Mouse (Mus musculus) T-helper 2 cell (primary cell): Measurements from ENCODE around the gene Atrnl1.

Source experiments
- in situ Hi-C: fragments of 300-600 bp; cut with MboI, MseI; formaldehyde crosslinking; loops from one replicate; pipeline ENCODE4 v1.15.1; 2025; ENCODE audit warnings: high pct_unique_total_duplicates

The Atrnl1 gene

GRCm38 (mm10) chr19:57916325-57916724 is 305.5 kb downstream of the Atrnl1 start:
- in situ Hi-C loops, result no loop called here

- in situ Hi-C loops, result no loop called here
Measured at GRCm38 (mm10) chr19:57922991-57923390, 312.2 kb downstream of the Atrnl1 start.

- in situ Hi-C loops, result loop anchor here (25.0 kb wide), 1 partner anchor 938 kb away; no protein-coding TSS in a partner anchor
Measured at GRCm38 (mm10) chr19:57924856-57925255, 314.0 kb downstream of the Atrnl1 start.

DNA sequence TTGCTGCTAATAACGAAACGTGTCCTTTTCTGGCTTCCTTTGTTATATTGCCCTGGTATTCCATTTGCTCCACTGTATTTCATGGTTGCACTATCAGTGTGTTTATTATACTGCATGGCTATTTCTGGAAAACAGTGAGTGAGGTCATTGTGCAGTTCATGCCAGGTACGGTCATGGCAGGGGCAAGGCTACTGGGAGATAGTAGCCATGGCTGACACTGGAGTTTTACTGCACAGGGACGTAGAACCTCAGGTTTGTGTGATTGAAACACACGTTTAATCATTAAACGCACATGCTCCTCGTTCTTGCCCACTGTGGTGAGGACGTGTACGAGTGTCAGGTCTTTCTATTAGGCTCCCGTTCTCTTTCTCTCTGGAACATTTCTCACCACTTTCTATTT is 314.8 kb downstream of the Atrnl1 start:
- in situ Hi-C loops, result loop anchor here (25.0 kb wide), 1 partner anchor 938 kb away; no protein-coding TSS in a partner anchor

DNA sequence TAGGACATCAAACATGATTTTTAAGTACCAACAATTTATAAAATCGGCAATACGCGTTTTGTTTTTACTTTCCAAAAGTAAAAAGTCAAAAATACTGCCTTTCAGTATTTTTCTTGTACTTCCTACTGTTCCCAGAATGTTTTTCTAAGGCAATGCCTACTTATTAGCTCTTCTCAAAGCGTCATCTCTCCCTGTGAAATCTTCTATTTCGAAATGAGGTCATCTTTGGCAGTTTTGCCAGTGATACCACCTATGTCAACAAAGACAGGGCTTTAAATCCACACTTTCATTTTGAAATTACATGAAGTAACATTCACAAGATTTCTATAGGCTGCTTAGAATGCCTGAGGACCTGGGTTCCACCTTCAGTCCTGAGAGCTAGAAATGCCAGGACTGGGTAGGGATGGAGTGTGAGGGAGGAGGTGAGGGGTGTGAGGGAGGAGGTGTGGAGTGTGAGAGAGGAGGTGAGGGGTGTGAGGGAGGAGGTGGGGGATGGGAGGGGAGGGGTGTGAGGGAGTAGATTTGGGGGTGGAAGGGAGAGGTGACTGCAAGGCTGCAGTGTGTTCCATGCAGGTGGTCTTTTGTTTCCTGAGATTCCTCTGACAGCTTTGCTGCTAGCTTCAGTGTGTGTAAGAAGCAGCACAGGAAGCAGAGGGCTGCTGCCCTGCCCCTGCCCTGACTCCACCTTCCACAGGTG is 315.5 kb downstream of the Atrnl1 start:
- in situ Hi-C loops, result loop anchor here (25.0 kb wide), 1 partner anchor 939 kb away; no protein-coding TSS in a partner anchor

GRCm38 (mm10) chr19:57926941-57927471 is 316.2 kb downstream of the Atrnl1 start:
- in situ Hi-C loops, result loop anchor here (25.0 kb wide), 1 partner anchor 940 kb away; no protein-coding TSS in a partner anchor

DNA sequence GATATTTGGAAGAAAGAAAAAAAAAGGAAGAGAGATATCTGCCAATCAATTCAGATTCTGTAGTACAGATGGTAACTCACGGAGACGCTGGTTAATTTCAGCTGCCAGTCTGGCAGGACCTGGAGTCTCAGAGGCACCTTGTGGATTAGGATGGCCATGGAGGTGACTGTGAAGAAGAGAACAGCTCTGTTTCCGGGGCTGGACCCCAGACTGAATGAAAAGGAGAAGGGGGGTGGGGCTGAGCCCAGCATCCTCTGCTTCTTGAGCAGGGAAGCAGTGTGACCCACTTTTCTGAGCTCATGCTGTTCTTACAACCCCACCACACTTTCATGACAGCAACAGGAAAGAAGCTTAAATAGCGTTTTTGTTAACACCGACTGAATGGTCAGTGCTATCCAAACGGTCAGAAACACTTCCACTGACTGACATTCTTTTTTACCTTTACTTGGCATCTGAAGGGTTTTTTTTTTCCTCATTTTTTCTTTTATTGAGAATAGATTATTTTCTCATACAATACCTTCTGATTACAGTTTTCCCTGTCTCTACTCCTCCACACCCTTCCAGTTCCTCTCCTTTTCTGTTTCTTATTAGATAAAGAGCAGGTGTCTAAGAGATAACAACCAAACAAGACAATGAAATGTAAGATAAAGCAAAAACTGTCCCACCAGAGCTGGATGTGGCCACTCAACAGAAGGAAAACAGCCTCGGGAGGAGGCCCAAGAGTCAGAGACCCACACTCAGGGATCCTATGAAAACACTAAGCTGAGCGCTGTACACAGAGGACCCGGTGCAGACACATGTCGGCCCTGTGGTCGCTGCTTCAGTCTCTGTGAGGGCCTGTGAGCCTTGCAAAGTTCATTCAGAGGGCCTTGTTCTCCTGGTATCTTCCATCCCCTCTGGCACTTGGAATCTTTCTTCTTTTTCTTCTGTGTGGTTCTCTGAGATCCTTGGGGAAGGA is 317.0 kb downstream of the Atrnl1 start:
- in situ Hi-C loops, result loop anchor here (25.0 kb wide), 1 partner anchor 941 kb away; no protein-coding TSS in a partner anchor

GRCm38 (mm10) chr19:57931626-57932025 is 320.8 kb downstream of the Atrnl1 start:
- in situ Hi-C loops, result loop anchor here (25.0 kb wide), 1 partner anchor 944 kb away; no protein-coding TSS in a partner anchor

- in situ Hi-C loops, result loop anchor here (25.0 kb wide), 1 partner anchor 950 kb away; no protein-coding TSS in a partner anchor
Measured at GRCm38 (mm10) chr19:57936865-57937264, 326.0 kb downstream of the Atrnl1 start.

- in situ Hi-C loops, result loop anchor here (25.0 kb wide), 1 partner anchor 952 kb away; no protein-coding TSS in a partner anchor
Measured at GRCm38 (mm10) chr19:57939166-57939565, 328.3 kb downstream of the Atrnl1 start.

GRCm38 (mm10) chr19:57941529-57941928 is 330.7 kb downstream of the Atrnl1 start:
- in situ Hi-C loops, result loop anchor here (25.0 kb wide), 1 partner anchor 954 kb away; no protein-coding TSS in a partner anchor

- in situ Hi-C loops, result loop anchor here (25.0 kb wide), 1 partner anchor 955 kb away; no protein-coding TSS in a partner anchor
Measured at GRCm38 (mm10) chr19:57942281-57942680, 331.4 kb downstream of the Atrnl1 start.

GRCm38 (mm10) chr19:57943308-57943707 is 332.5 kb downstream of the Atrnl1 start:
- in situ Hi-C loops, result loop anchor here (25.0 kb wide), 1 partner anchor 956 kb away; no protein-coding TSS in a partner anchor

DNA sequence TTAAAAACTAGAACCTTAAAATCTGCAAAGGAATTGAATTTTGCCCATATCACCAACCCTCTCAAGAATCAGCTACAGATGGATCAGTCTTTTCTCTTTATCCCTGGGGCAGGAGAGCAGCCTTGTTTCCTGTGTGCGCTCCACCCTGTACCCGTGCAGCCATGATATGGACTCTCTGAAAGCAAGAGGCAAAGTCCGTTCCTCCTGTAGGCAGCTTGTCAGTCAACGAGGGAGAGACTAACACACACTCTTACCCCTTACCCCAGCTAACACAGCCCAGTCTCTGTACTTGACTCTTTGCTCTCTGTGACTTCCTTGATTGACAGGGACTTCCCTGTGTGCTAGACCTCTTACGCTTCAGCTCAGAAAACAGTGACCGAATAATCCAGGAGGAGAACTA is 333.8 kb downstream of the Atrnl1 start:
- in situ Hi-C loops, result loop anchor here (25.0 kb wide), 1 partner anchor 957 kb away; no protein-coding TSS in a partner anchor

DNA sequence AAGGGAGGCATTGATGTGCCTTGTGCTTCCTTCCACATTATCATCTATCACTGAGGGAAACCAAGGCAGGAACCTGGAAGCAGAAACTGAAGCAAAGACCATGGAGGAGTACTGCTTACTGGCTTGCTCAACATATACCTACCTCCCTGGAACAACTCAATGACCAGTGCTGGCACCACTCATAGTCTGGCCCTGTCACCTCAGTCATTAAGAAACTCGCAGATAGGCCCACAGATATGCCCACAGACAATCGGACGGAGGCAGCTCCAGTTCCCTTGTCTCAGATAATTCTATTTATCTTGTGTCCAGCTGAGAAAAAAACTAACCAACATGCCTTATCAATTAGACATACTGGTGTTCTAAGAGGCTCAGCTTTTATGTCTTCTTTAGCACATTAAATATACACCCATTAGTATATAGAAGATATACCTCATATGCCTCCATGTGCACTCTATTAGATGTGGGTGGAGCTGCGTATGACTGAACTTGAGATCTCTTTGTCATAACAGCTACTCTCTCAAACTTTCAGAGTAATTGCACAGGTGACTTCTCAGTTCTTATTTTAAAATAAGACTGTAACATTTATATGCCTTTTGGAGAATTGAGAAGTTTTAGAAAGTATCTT is 334.9 kb downstream of the Atrnl1 start:
- in situ Hi-C loops, result loop anchor here (25.0 kb wide), 1 partner anchor 958 kb away; no protein-coding TSS in a partner anchor

DNA sequence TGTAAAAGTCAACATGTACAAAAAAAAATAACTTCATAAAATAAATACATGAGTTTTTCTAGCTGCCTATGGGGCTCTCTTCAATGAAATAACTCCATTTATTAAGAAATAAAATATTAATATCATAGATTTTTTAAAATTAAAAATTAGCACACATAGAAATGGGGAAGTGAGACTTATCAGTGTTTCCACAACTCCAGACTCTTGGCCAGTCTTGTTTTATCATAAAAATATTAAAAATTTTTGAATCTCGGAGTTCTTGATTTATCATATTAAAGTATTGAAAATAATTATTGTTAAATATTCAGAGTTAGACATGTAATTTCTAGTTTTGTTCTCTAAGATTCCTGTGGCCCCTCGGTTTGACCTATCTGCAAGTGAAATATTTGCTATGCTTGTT is 337.7 kb downstream of the Atrnl1 start:
- in situ Hi-C loops, result loop anchor here (25.0 kb wide), 1 partner anchor 961 kb away; no protein-coding TSS in a partner anchor

- in situ Hi-C loops, result loop anchor here (25.0 kb wide), 1 partner anchor 962 kb away; no protein-coding TSS in a partner anchor
Measured at GRCm38 (mm10) chr19:57949260-57949917, 338.6 kb downstream of the Atrnl1 start.

DNA sequence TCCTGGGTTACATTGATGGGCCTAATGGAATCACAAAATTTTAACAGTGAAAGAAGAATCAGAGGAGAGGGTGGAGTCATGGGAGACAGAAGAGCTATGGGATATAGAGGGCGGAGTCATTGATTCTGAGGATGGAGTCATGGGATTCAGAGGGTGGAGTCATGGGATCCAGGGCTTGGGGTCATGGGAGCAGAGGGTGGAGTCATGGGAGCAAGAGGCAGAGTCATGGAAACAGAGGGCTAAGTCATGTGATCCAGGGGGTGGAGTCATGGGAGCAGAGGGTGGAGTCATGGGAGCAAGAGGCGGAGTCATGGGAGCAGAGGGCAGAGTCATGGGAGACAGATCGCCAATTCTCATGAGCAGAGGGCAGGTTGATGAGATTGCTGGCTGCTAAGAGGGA is 343.3 kb downstream of the Atrnl1 start:
- in situ Hi-C loops, result no loop called here

DNA sequence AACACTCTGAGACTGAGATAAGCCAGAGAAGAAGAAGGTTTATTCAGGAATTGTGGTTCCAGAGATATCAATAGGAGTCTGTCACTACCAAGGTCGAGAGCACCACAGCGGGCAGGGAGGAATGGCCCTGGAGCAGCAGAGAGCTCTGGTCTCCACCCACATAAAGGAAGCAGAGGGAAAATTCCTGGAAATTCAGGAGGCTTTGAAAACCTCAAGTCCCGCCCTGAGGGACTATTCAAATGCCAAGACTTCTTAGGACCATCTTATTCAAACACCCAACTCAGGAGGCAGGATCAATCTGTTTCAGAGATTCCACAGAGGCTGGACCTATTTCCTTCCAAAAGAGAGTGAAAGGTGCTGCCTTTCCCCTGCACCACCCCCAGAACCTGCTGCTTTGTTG is 345.6 kb downstream of the Atrnl1 start:
- in situ Hi-C loops, result no loop called here

DNA sequence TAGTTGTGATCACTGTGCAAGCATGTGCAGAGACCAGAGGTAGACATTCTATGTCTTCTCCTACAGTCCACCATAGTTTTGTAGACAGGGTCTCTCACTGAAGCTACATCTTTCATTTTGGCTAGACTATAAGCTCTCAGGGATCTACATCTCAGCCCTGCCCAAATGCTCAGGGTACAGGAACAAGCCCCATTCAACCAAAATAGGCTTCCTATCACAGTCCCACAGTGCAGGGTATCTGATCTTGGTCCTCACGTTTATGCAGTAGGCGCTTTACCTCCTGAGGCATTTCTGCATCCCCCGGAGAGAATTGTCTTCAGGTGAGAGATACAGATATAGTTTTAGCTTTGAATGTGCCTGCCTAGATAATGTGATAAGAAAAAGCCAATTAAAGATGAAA is 346.5 kb downstream of the Atrnl1 start:
- in situ Hi-C loops, result no loop called here
